Mouse (Mus musculus): ENCODE data around the gene Slc4a3. TPM values are rescaled to one million over a fixed set of nuclear protein-coding genes. Genes with fewer than 3 reads are reported as not detected.

Slc4a3 gene
- polyA plus RNA-seq, 1 experiment: 1.9 TPM

GRCm38 (mm10) chr1:75544351-75544750 lies 1.7 kb upstream of the Slc4a3 start:
- Histone ChIP-seq H3K4me1 (peaks cover 9% of the 10 kb centered on the region), H3K9me3 (no peaks in the 10 kb centered on the region), H3K27me3 (replicated peaks) (peaks cover 80% of the 10 kb centered on the region), H3K4me3 (replicated peaks) (no peak overlapping the region), H3K36me3 (replicated peaks; ENCODE audit: low read length) (no peaks in the 10 kb centered on the region)
- TF ChIP-seq FLI1 (IDR thresholded peaks at IDR 0.05; ENCODE audit: low read length) (no peak), GATA1 (IDR thresholded peaks at IDR 0.05; ENCODE audit: borderline replicate concordance, low read length) (no peak)

- Histone ChIP-seq H3K4me3 (replicated peaks) (peak overlapping the region; percentile 29), H3K9me3 (no peaks in the 10 kb centered on the region), H3K27me3 (replicated peaks) (peaks cover 93% of the 10 kb centered on the region), H3K36me3 (replicated peaks; ENCODE audit: low read length) (no peaks in the 10 kb centered on the region), H3K4me1 (peaks cover 17% of the 10 kb centered on the region)
- no peak for TF ChIP-seq GATA1 (IDR thresholded peaks at IDR 0.05; ENCODE audit: borderline replicate concordance, low read length)
- TF ChIP-seq FLI1 (IDR thresholded peaks at IDR 0.05; ENCODE audit: low read length): no peak
Observed at GRCm38 (mm10) chr1:75547351-75547750, 1.3 kb downstream of the Slc4a3 start.

- H3K27me3 ChIP-seq (replicated peaks): peaks cover 98% of the 10 kb centered on the region
- TF ChIP-seq GATA1 (IDR thresholded peaks at IDR 0.05; ENCODE audit: borderline replicate concordance, low read length) (no peak), FLI1 (IDR thresholded peaks at IDR 0.05; ENCODE audit: low read length) (no peak)
- H3K4me1 ChIP-seq: peaks cover 24% of the 10 kb centered on the region
Observed at GRCm38 (mm10) chr1:75548083-75548482, 2.0 kb downstream of the Slc4a3 start.

DNA sequence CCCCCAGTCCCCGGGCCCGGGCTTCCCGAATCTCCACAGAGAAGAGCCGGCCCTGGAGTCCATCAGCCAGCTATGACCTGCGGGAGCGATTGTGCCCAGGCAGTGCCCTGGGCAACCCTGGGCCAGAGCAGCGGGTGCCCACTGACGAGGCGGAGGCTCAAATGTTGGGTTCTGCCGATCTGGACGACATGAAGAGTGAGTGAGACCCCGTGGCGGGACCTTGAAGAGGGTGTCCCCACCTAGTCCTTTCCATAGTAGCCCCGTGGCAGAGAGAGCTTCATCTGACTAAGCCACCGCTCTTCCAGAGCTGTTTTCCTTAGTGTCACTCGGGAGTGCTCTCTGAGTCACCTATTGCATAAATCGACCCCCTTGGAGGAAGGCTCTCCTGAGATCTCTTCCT lies 2.8 kb downstream of the Slc4a3 start:
- no peaks in the 10 kb centered on the region for H3K9me3 ChIP-seq
- peaks cover 96% of the 10 kb centered on the region for H3K27me3 ChIP-seq (replicated peaks)
- no peaks in the 10 kb centered on the region for H3K36me3 ChIP-seq (replicated peaks; ENCODE audit: low read length)
- H3K4me1 ChIP-seq: peaks cover 24% of the 10 kb centered on the region
- no peak overlapping the region for H3K4me3 ChIP-seq (replicated peaks)
- TF ChIP-seq GATA1 (IDR thresholded peaks at IDR 0.05; ENCODE audit: borderline replicate concordance, low read length) (no peak), FLI1 (IDR thresholded peaks at IDR 0.05; ENCODE audit: low read length) (no peak)

More at GRCm38 (mm10) chr1:75548083-75548482, 2.0 kb downstream of the Slc4a3 start:
- no peaks in the 10 kb centered on the region for H3K9me3 ChIP-seq
- H3K36me3 ChIP-seq (replicated peaks; ENCODE audit: low read length): no peaks in the 10 kb centered on the region
- H3K4me3 ChIP-seq (replicated peaks): no peak overlapping the region

DNA sequence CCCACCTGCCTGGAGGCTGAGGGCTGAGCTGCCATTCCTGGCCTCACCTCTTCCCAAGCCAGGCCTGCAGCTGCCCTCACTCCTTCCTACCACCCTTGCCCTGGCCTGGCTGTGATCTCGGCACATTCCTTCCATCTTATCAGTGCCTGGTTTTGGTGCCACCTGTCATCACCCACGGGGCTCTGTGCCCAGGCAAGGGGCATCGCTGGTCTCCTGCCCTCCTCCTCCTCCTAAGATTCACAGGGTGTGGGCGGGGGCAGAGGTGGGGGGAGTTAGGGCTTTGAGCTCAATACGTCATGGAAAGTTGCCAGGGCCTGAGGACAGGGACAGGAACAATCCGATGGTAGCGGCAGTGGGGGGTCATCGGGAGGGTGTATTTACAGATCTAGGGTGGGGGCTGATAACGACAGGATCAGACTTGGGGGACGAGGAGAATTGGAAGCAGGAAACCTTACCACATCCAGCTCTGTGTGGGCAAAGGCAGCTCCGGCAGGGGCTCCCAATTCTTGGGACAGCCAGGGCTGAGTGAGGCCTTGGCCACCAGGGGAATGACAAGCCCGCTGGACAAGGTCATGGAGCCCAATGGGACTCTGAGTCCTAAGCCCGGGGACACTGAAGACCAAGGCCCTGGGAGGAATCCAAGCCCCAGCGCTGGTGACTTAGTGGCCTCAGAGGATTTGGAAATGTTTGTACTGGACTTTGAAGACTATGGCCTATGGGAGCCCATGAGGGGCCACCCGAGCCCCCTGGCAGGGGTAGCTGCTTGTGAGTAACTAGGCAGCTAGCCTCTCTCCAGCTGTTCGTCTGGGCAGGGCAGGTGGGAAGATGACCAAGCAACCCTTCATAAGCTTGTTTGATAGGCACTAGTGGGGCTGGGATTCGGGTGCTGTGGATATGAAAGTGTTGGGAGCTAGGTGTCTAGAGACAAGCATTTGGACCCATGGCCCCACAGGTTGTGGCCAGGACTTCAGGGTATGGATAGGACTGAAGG lies 3.5 kb downstream of the Slc4a3 start:
- peaks cover 97% of the 10 kb centered on the region for H3K27me3 ChIP-seq (replicated peaks)

DNA sequence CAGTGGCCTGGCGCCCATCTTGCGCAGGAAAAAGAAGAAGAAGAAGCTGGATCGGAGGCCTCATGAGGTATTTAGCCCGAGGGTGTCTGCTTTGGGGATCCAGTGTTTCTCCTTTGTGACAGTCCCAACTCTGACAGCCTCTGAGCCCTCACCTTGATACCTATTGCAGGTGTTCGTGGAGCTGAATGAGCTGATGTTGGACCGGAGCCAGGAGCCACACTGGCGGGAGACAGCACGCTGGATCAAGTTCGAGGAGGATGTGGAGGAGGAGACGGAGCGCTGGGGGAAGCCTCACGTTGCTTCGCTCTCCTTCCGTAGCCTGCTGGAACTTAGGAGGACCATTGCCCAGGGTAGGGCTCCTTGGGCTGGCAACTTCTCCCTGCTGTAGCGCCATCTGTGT lies 4.5 kb downstream of the Slc4a3 start:
- H3K27me3 ChIP-seq (replicated peaks): peaks cover 97% of the 10 kb centered on the region
- H3K9me3 ChIP-seq: no peaks in the 10 kb centered on the region
- no peaks in the 10 kb centered on the region for H3K36me3 ChIP-seq (replicated peaks; ENCODE audit: low read length)
- H3K4me3 ChIP-seq (replicated peaks): no peak overlapping the region
- TF ChIP-seq FLI1 (IDR thresholded peaks at IDR 0.05; ENCODE audit: low read length) (no peak), GATA1 (IDR thresholded peaks at IDR 0.05; ENCODE audit: borderline replicate concordance, low read length) (no peak)
- H3K4me1 ChIP-seq: peaks cover 33% of the 10 kb centered on the region

More for the DNA sequence above, 3.5 kb downstream of the Slc4a3 start:
- TF ChIP-seq GATA1 (IDR thresholded peaks at IDR 0.05; ENCODE audit: borderline replicate concordance, low read length) (no peak), FLI1 (IDR thresholded peaks at IDR 0.05; ENCODE audit: low read length) (no peak)
- H3K9me3 ChIP-seq: no peaks in the 10 kb centered on the region
- H3K4me1 ChIP-seq: peaks cover 24% of the 10 kb centered on the region
- no peak overlapping the region for H3K4me3 ChIP-seq (replicated peaks)
- no peaks in the 10 kb centered on the region for H3K36me3 ChIP-seq (replicated peaks; ENCODE audit: low read length)

DNA sequence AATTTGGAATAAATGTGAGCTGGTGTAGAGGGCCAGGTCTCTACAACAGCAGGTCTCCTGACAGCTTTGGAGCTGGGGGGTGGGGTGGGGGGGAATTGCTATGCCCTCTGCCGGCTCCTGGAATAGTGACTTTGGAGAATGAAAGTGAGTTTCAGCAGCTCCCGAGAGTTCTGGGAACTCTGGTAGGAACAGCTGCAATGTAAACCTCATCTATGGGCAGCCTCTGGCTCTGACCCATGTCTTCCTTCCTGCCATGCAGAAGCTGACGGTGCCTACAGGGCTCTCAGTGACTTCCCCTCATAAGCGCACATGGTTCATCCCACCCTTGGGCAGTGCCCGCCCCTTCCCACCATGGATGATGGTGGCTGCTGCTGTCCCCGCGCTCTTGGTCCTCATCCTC lies 9.6 kb downstream of the Slc4a3 start:
- H3K4me1 ChIP-seq: peaks cover 50% of the 10 kb centered on the region
- H3K27me3 ChIP-seq (replicated peaks): peaks cover 91% of the 10 kb centered on the region
- no peaks in the 10 kb centered on the region for H3K36me3 ChIP-seq (replicated peaks; ENCODE audit: low read length)
- no peak for TF ChIP-seq GATA1 (IDR thresholded peaks at IDR 0.05; ENCODE audit: borderline replicate concordance, low read length)
- no peak for TF ChIP-seq FLI1 (IDR thresholded peaks at IDR 0.05; ENCODE audit: low read length)
- H3K4me3 ChIP-seq (replicated peaks): peak overlapping the region; percentile 3
- no peaks in the 10 kb centered on the region for H3K9me3 ChIP-seq

GRCm38 (mm10) chr1:75556143-75556781 lies 10.2 kb downstream of the Slc4a3 start:
- TF ChIP-seq GATA1 (IDR thresholded peaks at IDR 0.05; ENCODE audit: borderline replicate concordance, low read length) (no peak), FLI1 (IDR thresholded peaks at IDR 0.05; ENCODE audit: low read length) (no peak)
- peaks cover 50% of the 10 kb centered on the region for H3K4me1 ChIP-seq
- no peaks in the 10 kb centered on the region for H3K9me3 ChIP-seq
- no peaks in the 10 kb centered on the region for H3K36me3 ChIP-seq (replicated peaks; ENCODE audit: low read length)
- H3K4me3 ChIP-seq (replicated peaks): peak overlapping the region; percentile 3
- H3K27me3 ChIP-seq (replicated peaks): peaks cover 91% of the 10 kb centered on the region

DNA sequence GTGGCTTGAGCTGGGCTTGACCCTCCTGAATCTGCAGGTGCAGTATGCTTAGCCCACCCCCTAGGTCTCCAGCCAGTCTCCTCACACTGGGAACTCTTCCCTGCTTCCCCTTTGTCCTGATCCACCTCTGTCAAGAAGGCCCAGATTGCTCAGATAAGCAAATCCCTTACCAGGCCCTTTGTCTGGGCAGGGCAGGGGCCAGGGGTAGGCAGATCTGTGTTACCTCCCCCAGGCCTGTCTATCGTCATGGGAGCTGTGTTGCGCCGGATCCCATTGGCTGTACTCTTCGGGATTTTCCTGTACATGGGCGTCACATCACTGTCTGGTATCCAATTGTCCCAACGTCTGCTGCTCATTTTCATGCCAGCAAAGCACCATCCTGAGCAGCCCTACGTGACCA lies 11.0 kb downstream of the Slc4a3 start:
- H3K27me3 ChIP-seq (replicated peaks): peaks cover 90% of the 10 kb centered on the region
- H3K4me3 ChIP-seq (replicated peaks): no peak overlapping the region
- no peak for TF ChIP-seq GATA1 (IDR thresholded peaks at IDR 0.05; ENCODE audit: borderline replicate concordance, low read length)
- no peak for TF ChIP-seq FLI1 (IDR thresholded peaks at IDR 0.05; ENCODE audit: low read length)
- no peaks in the 10 kb centered on the region for H3K9me3 ChIP-seq
- H3K4me1 ChIP-seq: peaks cover 45% of the 10 kb centered on the region
- H3K36me3 ChIP-seq (replicated peaks; ENCODE audit: low read length): no peaks in the 10 kb centered on the region
